Mouse (Mus musculus) bone marrow macrophage, adult 2 months (primary cell): Measurements from ENCODE around the gene Ralbp1. TPM values are rescaled to one million over a fixed set of nuclear protein-coding genes. Genes with fewer than 3 reads are reported as not detected.

Experiments
- H3K27ac ChIP-seq: 2 replicates; pipeline ENCODE4 v1.5.1; 2012; ENCODE audit warnings: low read depth, low read length; ENCODE audit not compliant: insufficient read depth
- H3K4me1 ChIP-seq: 2 replicates; pipeline ENCODE4 v1.6.1; 2012; ENCODE audit warnings: low read length; ENCODE audit not compliant: control insufficient read depth, insufficient read depth
- H3K4me3 ChIP-seq: 2 replicates; pipeline ENCODE4 v1.5.1; 2012; ENCODE audit warnings: mild to moderate bottlenecking, low read length, moderate library complexity; ENCODE audit not compliant: insufficient read depth
- CTCF ChIP-seq: IDR thresholded peaks from 2 replicates; pipeline ENCODE4 v1.5.1; 2012; ENCODE audit warnings: low read depth, mild to moderate bottlenecking, low read length, moderate library complexity
- POLR2A ChIP-seq: IDR thresholded peaks from 2 replicates; pipeline ENCODE4 v1.6.1; 2012; ENCODE audit warnings: mild to moderate bottlenecking, low read depth, low read length, borderline replicate concordance
- polyA plus RNA-seq: library from polyadenylated mRNA; stranded (reverse); fragments of >200 nt; gene quantifications from 2 replicates; pipeline ENCODE4 v1.2.4, GENCODE M21; 2012; ENCODE audit not compliant: missing spikeins, insufficient read depth, insufficient read length

Gene Ralbp1
- polyA plus RNA-seq, 1 experiment: 61.3 TPM

GRCm38 (mm10) chr17:65902281-65902680, 16.7 kb upstream of the Ralbp1 start:
- Histone ChIP-seq H3K27ac (no peak overlapping the region), H3K4me3 (no peak overlapping the region)
- TF ChIP-seq CTCF: no peak
- no peak for TF ChIP-seq POLR2A

DNA sequence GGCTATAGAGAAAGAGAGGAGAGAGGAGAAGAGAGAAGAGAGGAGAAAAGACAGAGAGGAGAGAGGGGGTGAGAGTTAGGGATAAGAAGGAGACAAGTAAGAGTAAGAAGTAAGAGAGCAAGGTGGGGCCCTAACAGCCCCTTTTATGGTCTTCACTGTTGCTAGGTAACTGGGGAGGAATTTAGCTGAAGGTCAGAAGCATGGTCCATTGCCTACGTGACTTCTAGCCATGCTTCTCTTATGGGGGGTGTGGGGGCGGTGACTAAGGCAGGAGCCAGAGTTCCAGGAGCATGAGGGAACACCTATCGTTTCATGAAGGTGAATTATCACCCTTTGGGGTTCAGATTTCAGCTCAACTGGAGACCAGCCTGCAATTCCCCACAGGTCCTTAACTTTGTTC, 10.4 kb upstream of the Ralbp1 start:
- no peaks in the 10 kb centered on the region for H3K4me1 ChIP-seq
- H3K4me3 ChIP-seq: no peak overlapping the region
- H3K27ac ChIP-seq: no peak overlapping the region
- TF ChIP-seq POLR2A (no peak), CTCF (no peak)

More at GRCm38 (mm10) chr17:65902281-65902680, 16.7 kb upstream of the Ralbp1 start:
- no peaks in the 10 kb centered on the region for H3K4me1 ChIP-seq

DNA sequence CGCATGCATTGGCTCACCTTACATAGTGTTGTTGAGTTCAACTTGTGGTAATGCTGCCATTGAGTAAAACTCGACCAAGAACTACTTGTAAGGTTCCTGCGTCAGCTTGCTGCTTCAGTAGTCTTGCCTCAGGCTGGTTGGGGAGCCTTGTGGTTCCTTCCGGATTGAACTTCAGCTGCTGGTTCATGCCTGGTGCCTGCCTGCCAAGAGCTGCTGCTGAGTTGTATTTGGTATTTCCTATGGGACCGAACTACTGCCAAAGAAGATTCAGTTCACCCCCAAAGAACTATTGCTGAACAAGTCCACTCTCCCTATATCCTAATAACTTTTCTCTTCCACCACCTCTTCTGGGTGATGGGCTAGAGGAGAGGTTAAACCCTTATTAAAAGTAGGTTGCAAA, 3.9 kb upstream of the Ralbp1 start:
- no peak overlapping the region for H3K27ac ChIP-seq
- TF ChIP-seq CTCF (no peak), POLR2A (no peak)
- H3K4me3 ChIP-seq: no peak overlapping the region
- H3K4me1 ChIP-seq: peaks cover 5% of the 10 kb centered on the region

GRCm38 (mm10) chr17:65886571-65886970, 973 bp upstream of the Ralbp1 start:
- Histone ChIP-seq H3K4me1 (peaks cover 18% of the 10 kb centered on the region), H3K27ac (peak overlapping the region; percentile 84), H3K4me3 (peak overlapping the region; percentile 75)
- TF ChIP-seq POLR2A (no peak), CTCF (no peak)

DNA sequence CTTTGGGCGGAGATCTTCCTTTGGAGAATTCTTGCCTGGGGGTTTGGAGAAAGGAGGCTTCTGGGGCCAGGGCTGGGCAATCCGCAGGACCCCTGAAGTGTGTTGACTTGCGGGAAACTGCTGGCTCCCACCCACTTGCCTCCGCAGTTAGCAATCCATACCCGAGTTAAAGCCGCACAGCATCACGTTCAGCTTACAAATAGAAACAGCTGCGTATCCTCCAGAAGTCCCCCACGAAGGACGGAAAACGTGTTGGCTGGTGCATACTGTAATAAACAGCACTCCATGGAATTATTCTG, 251 bp downstream of the Ralbp1 start:
- H3K4me1 ChIP-seq: peaks cover 27% of the 10 kb centered on the region

DNA sequence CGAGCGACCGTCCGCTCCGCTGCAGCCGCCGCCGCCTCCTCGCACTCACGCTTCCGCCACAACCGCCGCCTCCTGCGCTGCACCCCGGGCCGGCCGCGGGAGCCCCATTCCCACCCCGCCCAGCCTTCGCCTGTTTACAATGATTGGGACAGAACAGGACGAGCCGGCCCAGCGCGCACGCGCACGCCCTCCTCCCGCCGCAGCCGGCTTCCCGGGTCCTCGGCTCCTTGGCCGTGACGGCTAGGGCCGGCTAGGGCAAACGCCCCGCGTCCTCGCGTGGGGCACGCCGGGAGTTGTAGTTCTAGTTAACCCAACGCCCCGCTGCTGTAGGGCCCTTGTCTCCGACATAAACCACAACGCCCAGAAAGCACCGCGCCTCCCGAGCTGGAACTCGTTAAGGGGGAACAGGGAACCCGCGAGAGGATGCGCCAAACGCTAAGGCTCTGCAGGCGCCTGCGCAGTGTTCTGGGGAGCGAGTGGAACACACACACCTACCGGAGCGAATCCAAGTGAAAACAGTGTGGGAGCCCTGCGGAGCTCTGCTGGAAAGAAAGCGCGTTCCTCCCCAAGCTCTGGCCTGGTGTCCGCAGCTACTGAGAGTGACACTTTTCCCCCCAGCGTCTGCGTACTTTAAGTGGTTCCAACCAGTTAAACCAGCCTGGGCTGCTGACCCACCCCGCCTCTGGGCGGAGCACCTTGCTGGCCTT, 754 bp downstream of the Ralbp1 start:
- Histone ChIP-seq H3K27ac (peak overlapping the region; percentile 84), H3K4me1 (peaks cover 27% of the 10 kb centered on the region), H3K4me3 (peak overlapping the region; percentile 92)
- no peak; the same call in 1 of the 2 replicates for TF ChIP-seq POLR2A
- no peak for TF ChIP-seq CTCF

More for the DNA sequence above, 251 bp downstream of the Ralbp1 start:
- Histone ChIP-seq H3K4me3 (peak overlapping the region; percentile 75), H3K27ac (peak overlapping the region; percentile 84)
- no peak for TF ChIP-seq CTCF
- no peak for TF ChIP-seq POLR2A

DNA sequence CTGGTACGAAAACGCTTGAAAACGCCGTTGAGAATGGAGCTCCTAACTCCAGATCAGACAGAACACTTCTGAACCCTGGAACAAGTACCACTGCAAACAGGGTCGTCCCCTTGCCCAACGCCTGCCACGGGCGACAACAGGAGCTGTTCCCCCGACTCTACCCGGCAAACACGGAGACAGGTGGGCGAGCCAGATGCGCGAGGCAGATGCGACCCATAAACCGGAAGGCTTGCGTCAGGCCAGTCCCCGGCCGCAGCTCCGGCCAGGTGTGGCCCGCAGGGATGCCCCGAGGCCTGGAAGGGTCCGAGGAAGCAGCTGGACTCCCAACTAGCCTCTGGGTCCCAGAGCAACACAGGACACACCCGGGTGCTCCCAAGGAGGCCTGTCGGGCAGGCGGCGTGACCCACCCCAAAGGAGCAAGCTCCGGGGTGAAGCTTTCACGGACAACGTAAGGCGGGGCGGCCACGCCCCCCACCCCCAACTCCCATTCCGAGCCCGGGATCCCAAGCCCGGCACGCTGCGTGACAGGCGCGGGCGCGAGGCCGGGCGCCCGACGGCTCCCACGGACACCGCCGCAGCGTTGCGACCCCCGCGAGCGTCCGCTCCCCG, 1.4 kb downstream of the Ralbp1 start:
- TF ChIP-seq POLR2A: no peak
- TF ChIP-seq CTCF: no peak
- peaks cover 27% of the 10 kb centered on the region for H3K4me1 ChIP-seq
- H3K4me3 ChIP-seq: peak overlapping the region; percentile 92
- H3K27ac ChIP-seq: peak overlapping the region; percentile 35

DNA sequence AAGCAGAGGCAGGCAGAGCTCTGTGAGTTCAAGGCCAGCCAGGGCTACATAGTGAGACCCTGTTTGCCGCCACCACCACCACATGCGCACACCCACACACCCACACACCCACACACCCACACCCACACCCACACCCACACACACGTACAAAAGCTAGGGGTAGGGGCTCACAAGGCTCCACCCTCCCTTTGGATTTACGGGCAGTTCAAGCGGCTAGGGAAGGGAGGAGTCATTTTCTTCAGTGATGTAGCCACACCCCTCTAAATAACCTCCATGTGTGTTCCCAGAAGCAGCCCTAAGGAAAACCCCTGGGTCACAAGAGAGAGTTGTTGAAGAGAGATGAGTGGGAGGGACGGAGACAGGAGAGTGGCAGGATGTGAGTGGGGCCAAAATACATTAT, 8.6 kb downstream of the Ralbp1 start:
- no peak overlapping the region for H3K4me3 ChIP-seq
- H3K4me1 ChIP-seq: peaks cover 15% of the 10 kb centered on the region

GRCm38 (mm10) chr17:65873834-65874233, 11.8 kb downstream of the Ralbp1 start:
- H3K27ac ChIP-seq: no peak overlapping the region
- H3K4me3 ChIP-seq: no peak overlapping the region
- TF ChIP-seq POLR2A (no peak), CTCF (no peak)
- H3K4me1 ChIP-seq: peaks cover 2% of the 10 kb centered on the region; the same call in 1 of the 2 replicates

More for the DNA sequence above, 8.6 kb downstream of the Ralbp1 start:
- no peak overlapping the region for H3K27ac ChIP-seq
- TF ChIP-seq CTCF: no peak
- TF ChIP-seq POLR2A: no peak

GRCm38 (mm10) chr17:65873156-65873555, 12.4 kb downstream of the Ralbp1 start:
- H3K4me3 ChIP-seq: no peak overlapping the region
- H3K4me1 ChIP-seq: peaks cover 2% of the 10 kb centered on the region; the same call in 1 of the 2 replicates
- H3K27ac ChIP-seq: no peak overlapping the region
- no peak for TF ChIP-seq CTCF

DNA sequence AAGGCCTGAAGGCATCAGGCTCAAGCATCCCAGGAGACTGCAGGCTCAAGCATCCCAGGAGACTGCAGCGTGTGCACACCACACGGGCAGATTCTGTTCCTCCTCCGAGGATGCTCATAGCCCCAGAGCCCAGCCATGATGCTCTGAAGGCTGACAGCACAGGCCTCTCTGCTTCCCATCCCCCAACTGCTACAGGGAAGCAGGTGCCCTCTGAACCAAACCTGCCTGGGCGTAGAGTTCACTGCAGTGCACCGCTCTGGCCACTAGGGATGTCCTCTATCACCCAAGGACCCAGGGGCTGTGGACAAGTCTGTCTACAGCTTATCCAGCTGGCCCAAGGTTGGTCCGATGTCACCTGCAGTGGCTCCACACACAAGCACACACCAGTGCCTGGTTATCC, 12.9 kb downstream of the Ralbp1 start:
- peaks cover 2% of the 10 kb centered on the region; the same call in 1 of the 2 replicates for H3K4me1 ChIP-seq
- no peak overlapping the region for H3K27ac ChIP-seq
- TF ChIP-seq POLR2A (no peak), CTCF (no peak)
- no peak overlapping the region for H3K4me3 ChIP-seq
